Comparison of ENCODE assay signal across 10 mouse cellular contexts in genomic region chr15:95802762-95803161, GRCm38 (mm10). TPM values are rescaled to one million over a fixed set of nuclear protein-coding genes. Genes with fewer than 3 reads are reported as not detected.
DNase-seq lines count a peak whose midpoint lies in the region; ATAC-seq lines count a peak whose summit lies in the region.
"Had no signal": no experiment of that assay in that cellular context is flagged by ENCODE, and none has a peak within 500 bp of the region (broad histone marks: within the 10 kb centered on the region; RNA-seq: fewer than 3 reads in every experiment).

No protein-coding gene starts in this region.

- 85% methylated on average over 2 of the region's 2 CpGs for WGBS in hindbrain, embryonic 11.5 days

- DNase-seq in urinary bladder, postnatal 25 days (ENCODE audit: low spot score): peak; percentile 46
- no peak for DNase-seq in urinary bladder, postnatal 10 days (ENCODE audit: low spot score)
- peak; percentile 86 to 87 for DNase-seq in adrenal gland, postnatal 36 days
- peak; percentile 22 to 35 for DNase-seq in heart, postnatal 14 days
- DNase-seq in cerebellum, adult 9-11 months: no peak
- DNase-seq in hindbrain, embryonic 11.5 days (ENCODE audit: low spot score): no peak
- DNase-seq in cerebellum, adult 11 months: no peak
- DNase-seq: layer of hippocampus, adult 9-11 months had no signal

- H3K27ac ChIP-seq in hindbrain, embryonic 11.5 days (ENCODE audit: low read depth, low read length): no peak overlapping the region
- H3K27ac ChIP-seq: midbrain, embryonic 12.5 days had no signal

- H3K9ac ChIP-seq in hindbrain, embryonic 11.5 days (ENCODE audit: low read depth, low read length): no peak overlapping the region
- H3K9ac ChIP-seq: midbrain, embryonic 12.5 days had no signal

- ATAC-seq in hindbrain, embryonic 11.5 days (ENCODE audit: low FRiP score): no peak

- intact Hi-C loops in heart, postnatal 14 days (cut with DNase I): no loop called here

- no peaks in the 10 kb centered on the region for H3K27me3 ChIP-seq in hindbrain, embryonic 11.5 days (ENCODE audit: control insufficient read depth, insufficient read depth, low read length)
- H3K27me3 ChIP-seq: midbrain, embryonic 12.5 days had no signal

- H3K4me3 ChIP-seq in hindbrain, embryonic 11.5 days (ENCODE audit: low read depth, low read length): no peak overlapping the region
- H3K4me3 ChIP-seq: erythroblast, embryonic 14.5 days; midbrain, embryonic 12.5 days had no signal

- no peaks in the 10 kb centered on the region for H3K9me3 ChIP-seq in hindbrain, embryonic 11.5 days (ENCODE audit: control insufficient read depth, low read length)
- H3K9me3 ChIP-seq: midbrain, embryonic 12.5 days had no signal

- 0 out of 2 replicates have a peak, but pooled peaks cover 4% of the 10 kb centered on the region for H3K4me1 ChIP-seq in hindbrain, embryonic 11.5 days (replicated peaks; ENCODE audit: control insufficient read depth, insufficient read depth, low read length)

- H3K4me2 ChIP-seq in hindbrain, embryonic 11.5 days (replicated peaks; ENCODE audit: low read depth, low read length): no peak overlapping the region
- H3K4me2 ChIP-seq: midbrain, embryonic 12.5 days had no signal

- no peaks in the 10 kb centered on the region for H3K36me3 ChIP-seq in hindbrain, embryonic 11.5 days (ENCODE audit: control insufficient read depth, insufficient read depth, low read length)
- H3K36me3 ChIP-seq: midbrain, embryonic 12.5 days had no signal

RNA-seq across cellular contexts. Expression of gene Ano6, which starts 12.1 kb away (rescaled TPM):
- total RNA-seq in adrenal gland, postnatal 36 days (2021): 10 to 100 TPM; 68.0 to 73.7 TPM
- total RNA-seq in heart, postnatal 14 days (2021): 10 to 100 TPM; 38.9 to 39.7 TPM
- polyA plus RNA-seq in hindbrain, embryonic 11.5 days (2014; fragmentation: Nextera tagmentation; extraction: Ambion mirVana): 33.5 and 37.2 TPM in 2 replicates

Comparison
In these comparisons a context has a peak if more than half of its experiments do, and no peak if none do; other contexts are left out.
1. DNase-seq: peak in urinary bladder, postnatal 25 days (single experiment), adrenal gland, postnatal 36 days (2 of 2) and heart, postnatal 14 days (2 of 2); none in urinary bladder, postnatal 10 days (single experiment), cerebellum, adult 9-11 months (single experiment), hindbrain, embryonic 11.5 days (single experiment) and cerebellum, adult 11 months (single experiment).